Mouse (Mus musculus) gastrocnemius, postnatal 25 days (tissue): ENCODE results near the gene Zbtb33. TPM values are rescaled to one million over a fixed set of nuclear protein-coding genes. Genes with fewer than 3 reads are reported as not detected.

Experiments
- DNase-seq: peaks from one replicate; pipeline ENCODE4 v3.0.0; 2022
- long read RNA-seq, 2 experiments: library from polyadenylated mRNA; stranded (forward); transcript quantifications; one replicate each; pipeline ENCODE4 v2.0.0; 2021
- total RNA-seq, 2 experiments: library from RNA; stranded (reverse); gene quantifications; 1 replicate in 1 of 2; 2 replicates in 1 of 2; pipeline ENCODE4 v1.2.3; 2021

Gene Zbtb33
- 1 to 10 TPM; 6.1 to 6.2 TPM for total RNA-seq
- long read RNA-seq, experiment 1, partial matches to known transcripts, result 0 of 1 reads
- long read RNA-seq, experiment 1, other reads (novel, unspliced or antisense), result 1 of 1 reads
- long read RNA-seq, experiment 2, result 0 reads

- peak; percentile 81 for DNase-seq
Observed at GRCm38 (mm10) chrX:38189552-38190457, at the start of gene Zbtb33. Zbtb33 (plus strand) TSS chrX:38189793.

GRCm38 (mm10) chrX:38159097-38159496 is 30.5 kb upstream of the Zbtb33 start:
- DNase-seq, result no peak

- DNase-seq, result no peak
Observed at GRCm38 (mm10) chrX:38165315-38165714, 24.3 kb upstream of the Zbtb33 start.

GRCm38 (mm10) chrX:38166064-38166463 is 23.5 kb upstream of the Zbtb33 start:
- no peak for DNase-seq

- no peak for DNase-seq
Observed at GRCm38 (mm10) chrX:38166592-38166991, 23.0 kb upstream of the Zbtb33 start.

- peak; percentile 18 for DNase-seq
Observed at GRCm38 (mm10) chrX:38179891-38180310, 9.7 kb upstream of the Zbtb33 start.

GRCm38 (mm10) chrX:38180656-38181607 is 8.7 kb upstream of the Zbtb33 start:
- DNase-seq, result no peak

GRCm38 (mm10) chrX:38181608-38182258 is 7.9 kb upstream of the Zbtb33 start:
- peak; percentile 21 for DNase-seq

GRCm38 (mm10) chrX:38185520-38185919 is 4.1 kb upstream of the Zbtb33 start:
- no peak for DNase-seq

GRCm38 (mm10) chrX:38190458-38190764 is 818 bp downstream of the Zbtb33 start:
- DNase-seq, result no peak

- no peak for DNase-seq
Observed at GRCm38 (mm10) chrX:38201816-38202215, 12.2 kb downstream of the Zbtb33 start.

- DNase-seq, result no peak
Observed at GRCm38 (mm10) chrX:38207392-38207791, 17.8 kb downstream of the Zbtb33 start.

- DNase-seq, result no peak
Observed at GRCm38 (mm10) chrX:38216986-38217675, 27.5 kb downstream of the Zbtb33 start.

GRCm38 (mm10) chrX:38217676-38217991 is 28.0 kb downstream of the Zbtb33 start:
- DNase-seq, result no peak

- DNase-seq, result no peak
Observed at GRCm38 (mm10) chrX:38222757-38223156, 33.2 kb downstream of the Zbtb33 start.

GRCm38 (mm10) chrX:38229888-38230287 is 40.3 kb downstream of the Zbtb33 start:
- DNase-seq, result no peak

GRCm38 (mm10) chrX:38237731-38238130 is 48.1 kb downstream of the Zbtb33 start:
- no peak for DNase-seq
